Mouse (Mus musculus) spleen, adult 2 months (tissue): ENCODE measurements around the gene Tapbp. TPM values are rescaled to one million over a fixed set of nuclear protein-coding genes. Genes with fewer than 3 reads are reported as not detected.
A peak's percentile ranks its signal among the peaks of the same experiment; 100 is the strongest.
"Not testable (repeated sequence)": the region's sequence is repeated elsewhere in the genome, so short reads cannot be mapped to it uniquely, and the experiment has no call there.

Experiments used
- DNase-seq, 2 experiments: peaks; one replicate each; pipeline versions ENCODE4 v3.0.0 to v3.0.0-alpha.2; 2012 to 2021; ENCODE audit warnings: low spot score in 2 of 2, low read depth in 1 of 2
- H3K27ac ChIP-seq: fragments of 200-500 bp; 2 replicates; pipeline ENCODE4 v1.5.1; 2012; ENCODE audit warnings: low read length, inconsistent platforms; ENCODE audit not compliant: insufficient read depth
- H3K27me3 ChIP-seq: fragments of 200-500 bp; 2 replicates; pipeline ENCODE4 v1.6.1; 2012; ENCODE audit warnings: mild to moderate bottlenecking, moderate library complexity, low read length, inconsistent platforms; ENCODE audit not compliant: control insufficient read depth, insufficient read depth
- H3K36me3 ChIP-seq: fragments of 200-500 bp; 2 replicates; pipeline ENCODE4 v1.6.1; 2012; ENCODE audit warnings: mild to moderate bottlenecking, low read length, inconsistent platforms; ENCODE audit not compliant: control insufficient read depth, insufficient read depth
- H3K4me1 ChIP-seq: fragments of 200-500 bp; 2 replicates; pipeline ENCODE4 v1.6.1; 2011; ENCODE audit warnings: inconsistent platforms; ENCODE audit not compliant: control insufficient read depth, insufficient read depth, insufficient read length
- H3K4me3 ChIP-seq: fragments of 200-500 bp; 2 replicates; pipeline ENCODE4 v1.5.1; 2011; ENCODE audit warnings: mild to moderate bottlenecking, inconsistent platforms; ENCODE audit not compliant: insufficient read depth, insufficient read length; ENCODE audit errors: extremely low read depth
- CTCF ChIP-seq: fragments of 200-500 bp; IDR thresholded peaks from 2 replicates; pipeline ENCODE4 v1.5.1; 2011; ENCODE audit warnings: mild to moderate bottlenecking, inconsistent platforms; ENCODE audit not compliant: insufficient read depth, insufficient read length, insufficient replicate concordance; ENCODE audit errors: extremely low read depth
- POLR2A ChIP-seq: fragments of 200-500 bp; IDR thresholded peaks from 2 replicates; pipeline ENCODE4 v1.6.1; 2011; ENCODE audit warnings: low read depth, low read length, inconsistent platforms
- WGBS: fragments of 180-500 bp; shearing (Covaris S2); methylation state at CpG from one replicate; pipeline ENCODE4 v1.1.7; 2018; 5-methylcytosine and 5-hydroxymethylcytosine counted together
- polyA plus RNA-seq: library from polyadenylated mRNA; depleted of rRNA; stranded (reverse); fragments of >200 nt; gene quantifications from 2 replicates; pipeline ENCODE4 v1.2.3, GENCODE M21; 2012

The Tapbp gene
- polyA plus RNA-seq, 1 experiment, result 188 TPM

GRCm38 (mm10) chr17:33890533-33891059, 25.1 kb upstream of the Tapbp start, which contains the start of gene Kifc1:
Gene Kifc1, minus strand, starts transcription at chr17:33890661.
- DNase-seq, result peak; percentile 98 to 99
- peak within 1 kb of the TSS; percentile 74 for H3K4me3 ChIP-seq
- TF ChIP-seq CTCF (peak; percentile 99), POLR2A (no peak)
- no peak within 1 kb of the TSS for H3K27ac ChIP-seq
- no peaks in the 10 kb centered on the region; the same call in 1 of the 2 replicates for H3K4me1 ChIP-seq
- no peaks in the 10 kb centered on the region for H3K27me3 ChIP-seq
- H3K36me3 ChIP-seq, result no peaks in the 10 kb centered on the region; the same call in 1 of the 2 replicates
- under 1% methylated on average over 49 of the region's 49 CpGs for WGBS

DNA sequence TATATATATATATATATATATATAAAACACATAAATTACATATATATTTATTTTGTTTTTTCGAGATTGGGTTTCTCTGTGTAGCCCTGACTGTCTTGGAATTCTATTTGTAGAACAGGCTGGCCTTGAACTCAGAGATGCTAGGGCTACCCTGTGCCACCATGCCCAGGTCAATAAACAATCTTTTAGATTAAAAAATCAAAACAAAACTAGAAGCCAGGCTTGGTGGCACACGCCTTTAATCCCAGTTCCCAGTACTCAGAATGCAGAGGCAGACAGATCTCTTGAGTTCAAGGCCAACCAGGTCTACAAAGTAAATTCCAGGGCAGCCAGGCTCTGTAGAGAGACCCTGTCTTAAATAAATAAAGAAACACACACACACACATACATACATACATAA, 24.3 kb upstream of the Tapbp start:
- no peak for DNase-seq
- no peak overlapping the region for H3K4me3 ChIP-seq
- TF ChIP-seq CTCF, result no peak
- TF ChIP-seq POLR2A, result no peak
- no peaks in the 10 kb centered on the region for H3K27me3 ChIP-seq
- H3K36me3 ChIP-seq, result no peaks in the 10 kb centered on the region
- 74% methylated on average over 2 of the region's 2 CpGs for WGBS
- H3K27ac ChIP-seq, result no peak overlapping the region
- H3K4me1 ChIP-seq, result no peaks in the 10 kb centered on the region; the same call in 1 of the 2 replicates

GRCm38 (mm10) chr17:33891892-33892291, 23.8 kb upstream of the Tapbp start:
- DNase-seq, H3K36me3 ChIP-seq, H3K27ac ChIP-seq, H3K27me3 ChIP-seq, H3K4me3 ChIP-seq, H3K4me1 ChIP-seq: not testable (repeated sequence)
- WGBS, result 62% methylated on average over 6 of the region's 6 CpGs

- TF ChIP-seq CTCF, result no peak
- no peak for TF ChIP-seq POLR2A
- WGBS, result 72% methylated on average over 7 of the region's 7 CpGs
- Histone ChIP-seq H3K27me3 (no peaks in the 10 kb centered on the region), H3K4me1 (no peaks in the 10 kb centered on the region; the same call in 1 of the 2 replicates), H3K27ac (no peak overlapping the region), H3K36me3 (no peaks in the 10 kb centered on the region), H3K4me3 (no peak overlapping the region)
- DNase-seq, result no peak
These were observed 23.3 kb upstream of the Tapbp start for GRCm38 (mm10) chr17:33892429-33892828.

DNA sequence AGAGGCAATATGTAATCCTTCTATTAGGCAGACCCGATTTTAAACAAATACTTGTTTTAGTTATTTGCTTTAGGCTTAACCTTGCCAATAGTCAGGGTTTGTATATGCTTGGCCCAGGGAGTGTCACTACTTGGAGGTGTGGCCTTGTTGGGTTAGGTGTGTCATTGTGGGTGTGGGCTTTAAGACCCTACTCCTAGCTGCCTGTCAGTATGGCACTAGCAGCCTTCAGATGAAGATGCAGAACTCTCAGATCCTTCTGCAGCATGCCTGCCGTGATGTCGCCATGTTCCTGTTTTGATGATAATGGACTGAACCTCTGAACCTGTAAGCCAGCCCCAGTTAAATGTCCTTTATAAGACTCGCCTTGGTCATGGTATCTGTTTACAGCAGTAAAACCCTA, 22.7 kb upstream of the Tapbp start:
- not testable (repeated sequence) for H3K4me3 ChIP-seq, H3K27ac ChIP-seq, H3K27me3 ChIP-seq, H3K4me1 ChIP-seq, H3K36me3 ChIP-seq, DNase-seq
- 81% methylated on average over 4 of the region's 4 CpGs for WGBS

DNA sequence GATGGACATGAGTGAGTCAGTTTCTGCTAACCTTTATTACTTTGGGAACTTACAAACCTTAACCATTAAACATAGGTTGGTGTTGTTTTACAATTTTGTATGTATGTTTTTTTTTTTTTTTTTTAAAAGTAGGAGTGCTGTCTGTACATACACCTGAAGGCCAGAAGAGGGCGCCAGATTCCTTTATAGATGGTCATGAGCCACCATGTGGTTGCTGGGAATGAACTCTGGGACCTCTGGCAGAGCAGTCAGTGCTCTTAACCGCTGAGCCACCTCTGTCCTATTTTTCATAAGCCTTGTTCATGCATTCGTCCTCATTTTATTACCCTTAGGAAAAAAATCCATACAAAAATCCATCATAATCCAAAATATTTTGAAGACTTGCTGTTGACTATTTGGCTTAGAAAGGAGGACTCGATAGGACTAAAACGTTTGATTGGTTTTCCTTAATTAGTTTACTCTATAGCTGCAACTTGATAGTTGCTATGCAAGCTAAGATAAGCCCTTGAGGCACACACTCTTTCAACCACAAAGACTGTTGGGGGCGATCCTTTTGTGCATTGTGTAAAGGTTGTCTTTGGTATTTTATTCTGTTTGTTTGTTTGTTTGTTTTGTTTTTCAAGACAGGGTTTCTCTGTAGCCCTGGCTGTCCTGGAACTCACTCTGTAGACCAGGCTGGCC, 18.4 kb upstream of the Tapbp start:
- DNase-seq, result peak; percentile 30 to 68
- H3K27ac ChIP-seq, result no peak overlapping the region

GRCm38 (mm10) chr17:33898193-33898592, 17.5 kb upstream of the Tapbp start:
- not testable (repeated sequence) for H3K27ac ChIP-seq, DNase-seq, H3K27me3 ChIP-seq, H3K36me3 ChIP-seq, H3K4me3 ChIP-seq, H3K4me1 ChIP-seq
- WGBS, result 83% methylated on average over 4 of the region's 4 CpGs

More for the DNA sequence above, 18.4 kb upstream of the Tapbp start:
- no peaks in the 10 kb centered on the region; the same call in 1 of the 2 replicates for H3K4me1 ChIP-seq
- no peak for TF ChIP-seq POLR2A
- peak; percentile 57; the same call in 1 of the 2 replicates for TF ChIP-seq CTCF
- WGBS, result 47% methylated on average over 6 of the region's 6 CpGs
- H3K27me3 ChIP-seq, result no peaks in the 10 kb centered on the region
- no peaks in the 10 kb centered on the region for H3K36me3 ChIP-seq
- no peak overlapping the region for H3K4me3 ChIP-seq
